Mouse (Mus musculus): ENCODE measurements around the gene Angptl6. TPM values are rescaled to one million over a fixed set of nuclear protein-coding genes. Genes with fewer than 3 reads are reported as not detected.

The Angptl6 gene
- polyA plus RNA-seq, 1 experiment from 2014 or later = 2.7 TPM

- H3K36me3 ChIP-seq (ENCODE audit: control insufficient read depth, insufficient read depth, low read length) = no peaks in the 10 kb centered on the region
- H3K27me3 ChIP-seq (ENCODE audit: control insufficient read depth, insufficient read depth, low read length) = peaks cover 14% of the 10 kb centered on the region
- WGBS = 74% methylated on average over 1 of the region's 1 CpGs
- H3K9me3 ChIP-seq (ENCODE audit: control insufficient read depth, low read length) = no peaks in the 10 kb centered on the region
- no peak for ATAC-seq (ENCODE audit: insufficient number of reproducible peaks, insufficient read depth, low FRiP score, low read depth)
- no peak overlapping the region for H3K4me2 ChIP-seq (ENCODE audit: low read length)
- no peak overlapping the region for H3K9ac ChIP-seq (ENCODE audit: low read length)
- no peak overlapping the region for H3K4me3 ChIP-seq (ENCODE audit: control insufficient read depth in 1 of 2, insufficient read depth in 1 of 2, low read depth in 1 of 2, low read length in 2 of 2)
- peaks cover 3 to 4% of the 10 kb centered on the region in 2 experiments; a peak in 1 of 4 replicates for H3K4me1 ChIP-seq (ENCODE audit: control insufficient read depth in 2 of 2, insufficient read depth in 2 of 2, low read length in 2 of 2)
- H3K27ac ChIP-seq (replicated peaks in 1 of 2; ENCODE audit: control insufficient read depth in 1 of 2, insufficient read depth in 1 of 2, low read depth in 2 of 2, low read length in 2 of 2) = no peak overlapping the region
Measured at GRCm38 (mm10) chr9:20834881-20835280, 44.6 kb downstream of the Angptl6 start.

DNA sequence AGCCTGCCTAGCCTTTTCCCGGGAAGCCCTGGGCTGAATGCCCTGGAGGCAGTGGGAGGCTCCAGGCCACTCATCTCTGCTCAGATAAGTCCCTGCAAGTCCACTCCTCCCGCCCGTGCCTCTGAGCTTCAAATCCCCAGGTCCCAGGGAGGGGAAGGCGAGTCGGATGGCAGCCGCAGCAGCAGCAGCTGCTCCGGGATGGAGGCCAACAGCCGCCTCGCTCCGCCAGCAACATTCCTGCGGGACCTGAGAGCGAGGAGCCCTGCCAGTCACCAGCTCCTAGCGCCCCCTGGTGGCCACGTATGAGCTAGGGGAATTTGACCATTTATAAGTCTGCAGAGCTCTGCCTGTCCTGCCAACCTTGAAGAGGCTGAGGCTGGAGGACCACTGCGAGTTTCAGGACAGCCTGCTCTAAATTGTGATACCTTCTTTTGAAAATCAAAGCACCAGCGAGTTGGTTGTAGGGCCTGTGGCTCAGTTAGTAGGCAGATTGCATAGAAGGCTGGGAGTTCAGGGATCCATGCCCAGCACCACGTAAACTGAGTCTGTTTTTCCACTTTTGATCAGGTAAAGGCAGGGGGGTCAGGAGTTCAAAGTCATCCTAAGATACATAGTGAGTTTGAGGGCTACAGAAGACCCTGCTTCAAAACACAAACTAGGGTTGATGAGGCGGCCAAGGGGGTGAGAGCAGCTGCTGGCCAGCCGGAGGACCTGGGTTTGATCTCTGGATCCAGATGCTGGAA, 48.5 kb downstream of the Angptl6 start:
- whole genome bisulfite sequencing = 13% methylated on average over 19 of the region's 19 CpGs
- no peak overlapping the region for H3K4me2 ChIP-seq (ENCODE audit: low read length)
- no peaks in the 10 kb centered on the region for H3K9me3 ChIP-seq (ENCODE audit: control insufficient read depth, low read length)
- no peak overlapping the region for H3K27ac ChIP-seq (replicated peaks in 1 of 2; ENCODE audit: control insufficient read depth in 1 of 2, insufficient read depth in 1 of 2, low read depth in 2 of 2, low read length in 2 of 2)
- peaks cover 23% of the 10 kb centered on the region for H3K27me3 ChIP-seq (ENCODE audit: control insufficient read depth, insufficient read depth, low read length)
- peak; percentile 89 for ATAC-seq (ENCODE audit: insufficient number of reproducible peaks, insufficient read depth, low FRiP score, low read depth)
- no peaks in the 10 kb centered on the region for H3K36me3 ChIP-seq (ENCODE audit: control insufficient read depth, insufficient read depth, low read length)
- no peak overlapping the region for H3K4me3 ChIP-seq (ENCODE audit: control insufficient read depth in 1 of 2, insufficient read depth in 1 of 2, low read depth in 1 of 2, low read length in 2 of 2)
- H3K9ac ChIP-seq (ENCODE audit: low read length) = no peak overlapping the region
- H3K4me1 ChIP-seq (ENCODE audit: control insufficient read depth in 2 of 2, insufficient read depth in 2 of 2, low read length in 2 of 2) = peaks cover 3 to 4% of the 10 kb centered on the region in 2 experiments; a peak in 1 of 4 replicates

GRCm38 (mm10) chr9:20828127-20828526, 51.4 kb downstream of the Angptl6 start:
- Histone ChIP-seq H3K9ac (ENCODE audit: low read length) (no peak overlapping the region), H3K27me3 (ENCODE audit: control insufficient read depth, insufficient read depth, low read length) (peaks cover 19% of the 10 kb centered on the region), H3K4me1 (ENCODE audit: control insufficient read depth in 2 of 2, insufficient read depth in 2 of 2, low read length in 2 of 2) (peaks cover 3 to 4% of the 10 kb centered on the region in 2 experiments; a peak in 1 of 4 replicates), H3K4me2 (ENCODE audit: low read length) (no peak overlapping the region), H3K4me3 (ENCODE audit: control insufficient read depth in 1 of 2, insufficient read depth in 1 of 2, low read depth in 1 of 2, low read length in 2 of 2) (no peak overlapping the region), H3K9me3 (ENCODE audit: control insufficient read depth, low read length) (no peaks in the 10 kb centered on the region), H3K27ac (replicated peaks in 1 of 2; ENCODE audit: control insufficient read depth in 1 of 2, insufficient read depth in 1 of 2, low read depth in 2 of 2, low read length in 2 of 2) (no peak overlapping the region), H3K36me3 (ENCODE audit: control insufficient read depth, insufficient read depth, low read length) (no peaks in the 10 kb centered on the region)
- WGBS = 93% methylated on average over 1 of the region's 1 CpGs
- ATAC-seq (ENCODE audit: insufficient number of reproducible peaks, insufficient read depth, low FRiP score, low read depth) = no peak

- H3K9ac ChIP-seq (ENCODE audit: low read length) = no peak overlapping the region
- H3K4me1 ChIP-seq (ENCODE audit: control insufficient read depth in 2 of 2, insufficient read depth in 2 of 2, low read length in 2 of 2) = peaks cover 3 to 4% of the 10 kb centered on the region in 2 experiments; a peak in 1 of 4 replicates
- peaks cover 9% of the 10 kb centered on the region; the same call in 1 of the 2 replicates for H3K27me3 ChIP-seq (ENCODE audit: control insufficient read depth, insufficient read depth, low read length)
- H3K9me3 ChIP-seq (ENCODE audit: control insufficient read depth, low read length) = no peaks in the 10 kb centered on the region
- H3K4me2 ChIP-seq (ENCODE audit: low read length) = no peak overlapping the region
- H3K27ac ChIP-seq (replicated peaks in 1 of 2; ENCODE audit: control insufficient read depth in 1 of 2, insufficient read depth in 1 of 2, low read depth in 2 of 2, low read length in 2 of 2) = no peak overlapping the region
- WGBS = 53% methylated on average over 5 of the region's 5 CpGs
- no peak overlapping the region for H3K4me3 ChIP-seq (ENCODE audit: control insufficient read depth in 1 of 2, insufficient read depth in 1 of 2, low read depth in 1 of 2, low read length in 2 of 2)
- ATAC-seq (ENCODE audit: insufficient number of reproducible peaks, insufficient read depth, low FRiP score, low read depth) = no peak
- no peaks in the 10 kb centered on the region for H3K36me3 ChIP-seq (ENCODE audit: control insufficient read depth, insufficient read depth, low read length)
Measured at GRCm38 (mm10) chr9:20825781-20826180, 53.7 kb downstream of the Angptl6 start.

Small RNA genes within 50 kb of the gene (microRNA-seq; reads per million reads assigned to microRNA genes)
- not detected for gene Mir7081

Other genes starting within 250 kb of the Angptl6 start
- 345 and 375 TPM in 2 replicates for gene Ubl5, start 236.8 kb downstream of the Angptl6 start, polyA plus RNA-seq (2014; fragmentation: Nextera tagmentation; extraction: Ambion mirVana)
- gene Fbxl12, start 235.0 kb downstream of the Angptl6 start, polyA plus RNA-seq (2014; fragmentation: Nextera tagmentation; extraction: Ambion mirVana) = 7.6 and 10.6 TPM in 2 replicates
- 45.5 and 48.5 TPM in 2 replicates for gene Pin1, start 227.6 kb downstream of the Angptl6 start, polyA plus RNA-seq (2014; fragmentation: Nextera tagmentation; extraction: Ambion mirVana)
- 0.42 and 1.3 TPM in 2 replicates for gene Olfm2, start 133.4 kb downstream of the Angptl6 start, polyA plus RNA-seq (2014; fragmentation: Nextera tagmentation; extraction: Ambion mirVana)
- 0.12 and 0.20 TPM in 2 replicates for gene Col5a3, start 64.7 kb downstream of the Angptl6 start, polyA plus RNA-seq (2014; fragmentation: Nextera tagmentation; extraction: Ambion mirVana)
- not detected in 2 replicates for gene Rdh8, start 61.2 kb downstream of the Angptl6 start, polyA plus RNA-seq (2014; fragmentation: Nextera tagmentation; extraction: Ambion mirVana)
- gene A230050P20Rik, start 11.1 kb downstream of the Angptl6 start, polyA plus RNA-seq (2014; fragmentation: Nextera tagmentation; extraction: Ambion mirVana) = 4.5 and 5.9 TPM in 2 replicates
- gene Ppan, start 8.4 kb upstream of the Angptl6 start, polyA plus RNA-seq (2014; fragmentation: Nextera tagmentation; extraction: Ambion mirVana) = 28.2 and 30.0 TPM in 2 replicates
- 188 and 202 TPM in 2 replicates for gene Eif3g, start 18.9 kb upstream of the Angptl6 start, polyA plus RNA-seq (2014; fragmentation: Nextera tagmentation; extraction: Ambion mirVana)
- gene Dnmt1, start 80.2 kb upstream of the Angptl6 start, polyA plus RNA-seq (2014; fragmentation: Nextera tagmentation; extraction: Ambion mirVana) = 35.2 and 39.4 TPM in 2 replicates
- 20.1 and 21.5 TPM in 2 replicates for gene S1pr2, start 97.1 kb upstream of the Angptl6 start, polyA plus RNA-seq (2014; fragmentation: Nextera tagmentation; extraction: Ambion mirVana)
- 151 and 160 TPM in 2 replicates for gene Mrpl4, start 123.0 kb upstream of the Angptl6 start, polyA plus RNA-seq (2014; fragmentation: Nextera tagmentation; extraction: Ambion mirVana)
- 13.9 and 14.4 TPM in 2 replicates for gene Icam1, start 136.3 kb upstream of the Angptl6 start, polyA plus RNA-seq (2014; fragmentation: Nextera tagmentation; extraction: Ambion mirVana)
- 1.3 and 1.9 TPM in 2 replicates for gene Icam4, start 149.6 kb upstream of the Angptl6 start, polyA plus RNA-seq (2014; fragmentation: Nextera tagmentation; extraction: Ambion mirVana)
- gene Icam5, start 152.3 kb upstream of the Angptl6 start, polyA plus RNA-seq (2014; fragmentation: Nextera tagmentation; extraction: Ambion mirVana) = 0.08 TPM in 1 of 2 replicates, not detected in the other
- gene Zglp1, start 187.4 kb upstream of the Angptl6 start, polyA plus RNA-seq (2014; fragmentation: Nextera tagmentation; extraction: Ambion mirVana) = 1.1 TPM in 1 of 2 replicates, not detected in the other
- 0.12 and 0.49 TPM in 2 replicates for gene Gm49373, start 193.4 kb upstream of the Angptl6 start, polyA plus RNA-seq (2014; fragmentation: Nextera tagmentation; extraction: Ambion mirVana)
- 45.1 and 50.8 TPM in 2 replicates for gene Fdx1l, start 193.9 kb upstream of the Angptl6 start, polyA plus RNA-seq (2014; fragmentation: Nextera tagmentation; extraction: Ambion mirVana)
- gene Gm38431, start 212.3 kb upstream of the Angptl6 start, polyA plus RNA-seq (2014; fragmentation: Nextera tagmentation; extraction: Ambion mirVana) = 1.3 and 1.4 TPM in 2 replicates
- gene Raver1, start 212.3 kb upstream of the Angptl6 start, polyA plus RNA-seq (2014; fragmentation: Nextera tagmentation; extraction: Ambion mirVana) = 43.9 and 44.9 TPM in 2 replicates